Mouse (Mus musculus) megakaryocyte, embryonic 14.5 days (primary cell): ENCODE data around the gene Hoxa13.

ENCODE experiments used
- FLI1 ChIP-seq: IDR thresholded peaks from 2 replicates; pipeline ENCODE4 v1.6.1; 2012; ENCODE audit warnings: low read length, inconsistent platforms, mixed read lengths
- GATA1 ChIP-seq: IDR thresholded peaks from 3 replicates; pipeline ENCODE4 v1.6.1; 2012; ENCODE audit warnings: mixed read lengths, low read length, inconsistent platforms, borderline replicate concordance

GRCm38 (mm10) chr6:52265306-52265912, 4.7 kb upstream of the Hoxa13 start:
- TF ChIP-seq GATA1 (no peak), FLI1 (no peak)
